Mouse (Mus musculus) limb, embryonic 11.5 days (tissue): ENCODE measurements around the gene Aox4. TPM values are rescaled to one million over a fixed set of nuclear protein-coding genes. Genes with fewer than 3 reads are reported as not detected.

ENCODE experiments used
- ATAC-seq: fragments of 200-750 bp; cut with Nextera tagmentation; 2 replicates; pipeline ENCODE4 v1.8.0; 2017; ENCODE audit warnings: low read depth; ENCODE audit not compliant: insufficient number of reproducible peaks, low FRiP score, low TSS enrichment
- DNase-seq: peaks from one replicate; pipeline ENCODE4 v3.0.0-alpha.2; 2015; ENCODE audit warnings: low spot score
- H3K27ac ChIP-seq: fragments of 300-500 bp; sonication (generic); replicated peaks from 2 replicates; pipeline ENCODE4 v1.5.1; 2014; ENCODE audit warnings: low read depth, mild to moderate bottlenecking, low read length
- H3K27me3 ChIP-seq: fragments of 300-500 bp; sonication (generic); 2 replicates; pipeline ENCODE4 v1.6.1; 2014; ENCODE audit warnings: mild to moderate bottlenecking, low read length, mixed read lengths; ENCODE audit not compliant: control insufficient read depth, insufficient read depth
- H3K36me3 ChIP-seq: fragments of 300-500 bp; sonication (generic); 2 replicates; pipeline ENCODE4 v1.6.1; 2014; ENCODE audit warnings: mild to moderate bottlenecking, low read length, moderate library complexity, mixed read lengths; ENCODE audit not compliant: control insufficient read depth, insufficient read depth
- H3K4me1 ChIP-seq: fragments of 300-500 bp; sonication (generic); 2 replicates; pipeline ENCODE4 v1.6.1; 2014; ENCODE audit warnings: low read length, mixed read lengths; ENCODE audit not compliant: control insufficient read depth, insufficient read depth
- H3K4me2 ChIP-seq: fragments of 300-500 bp; sonication (generic); 2 replicates; pipeline ENCODE4 v1.6.1; 2014; ENCODE audit warnings: low read depth, mild to moderate bottlenecking, moderate library complexity; ENCODE audit not compliant: severe bottlenecking
- H3K4me3 ChIP-seq: fragments of 300-500 bp; sonication (generic); 2 replicates; pipeline ENCODE4 v1.5.1; 2014; ENCODE audit warnings: low read depth, low read length
- H3K9ac ChIP-seq: fragments of 300-500 bp; sonication (generic); 2 replicates; pipeline ENCODE4 v1.6.1; 2014; ENCODE audit warnings: mild to moderate bottlenecking, low read length
- H3K9me3 ChIP-seq: fragments of 300-500 bp; sonication (generic); 2 replicates; pipeline ENCODE4 v1.6.1; 2016; ENCODE audit warnings: low read length; ENCODE audit not compliant: control insufficient read depth
- WGBS: fragments of 180-500 bp; shearing (Covaris S2); extraction: QIAGEN DNeasy Blood & Tissue Kit; methylation state at CpG from one replicate; pipeline ENCODE4 v1.1.7; 2014; 5-methylcytosine and 5-hydroxymethylcytosine counted together
- polyA plus RNA-seq: library from polyadenylated mRNA; unstranded; fragments of >200 nt; fragmentation: Nextera tagmentation; extraction: Ambion mirVana; gene quantifications from 2 replicates; pipeline ENCODE4 v1.2.1, GENCODE M21; 2014

Aox4 gene
- polyA plus RNA-seq, 1 experiment from 2014 or later, result 0.08 TPM

DNA sequence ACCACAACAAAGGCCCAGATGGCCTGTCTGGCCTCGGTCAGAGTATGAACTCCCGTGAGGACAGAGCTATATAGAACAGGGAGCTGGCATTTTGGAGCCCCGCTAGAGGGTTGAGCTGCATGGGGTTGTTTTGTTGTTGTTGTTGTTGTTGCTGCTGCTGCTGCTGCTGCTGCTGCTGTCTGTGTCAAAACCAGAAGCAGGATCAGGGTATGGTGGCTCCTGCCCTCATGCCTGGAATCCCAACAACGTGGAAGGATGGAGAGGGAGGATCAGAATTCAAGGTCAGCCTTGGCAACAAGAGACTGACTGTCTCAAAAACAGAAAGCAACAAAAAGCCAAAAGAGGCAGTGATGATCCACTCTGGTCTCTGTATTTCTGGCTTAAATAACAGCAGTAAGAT is 86.6 kb downstream of the Aox4 start:
- WGBS, result 51% methylated on average over 4 of the region's 4 CpGs

DNA sequence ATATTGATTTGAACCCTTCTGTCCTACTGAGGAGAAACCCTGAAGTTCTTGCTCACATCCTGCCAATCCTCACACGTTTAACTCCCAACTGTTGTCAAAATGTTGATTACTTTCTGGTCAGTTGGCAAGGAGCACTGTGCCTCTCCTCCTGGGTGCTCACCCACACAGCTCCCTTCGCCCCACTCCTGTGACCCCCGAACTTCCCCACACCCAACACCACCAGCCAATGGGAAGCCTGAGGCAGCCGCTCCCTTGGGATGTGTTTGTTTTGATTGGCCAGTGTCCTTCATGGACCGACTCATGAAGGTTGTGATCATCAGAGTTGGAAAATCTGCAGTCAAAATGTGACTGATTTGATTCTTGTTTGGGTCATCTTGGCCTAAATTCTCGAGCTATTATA is 88.2 kb downstream of the Aox4 start:
- H3K9ac ChIP-seq, result no peak overlapping the region
- no peak overlapping the region for H3K27ac ChIP-seq
- DNase-seq, result no peak
- H3K4me3 ChIP-seq, result no peak overlapping the region
- 80% methylated on average over 6 of the region's 6 CpGs for WGBS
- H3K27me3 ChIP-seq, result no peaks in the 10 kb centered on the region
- ATAC-seq, result no peak
- 0 out of 2 replicates have a peak, but pooled peaks cover 2% of the 10 kb centered on the region for H3K4me1 ChIP-seq
- H3K4me2 ChIP-seq, result no peak overlapping the region
- no peaks in the 10 kb centered on the region for H3K9me3 ChIP-seq
- H3K36me3 ChIP-seq, result no peaks in the 10 kb centered on the region

More for the DNA sequence above, 86.6 kb downstream of the Aox4 start:
- ATAC-seq, result no peak
- H3K9me3 ChIP-seq, result no peaks in the 10 kb centered on the region
- no peak overlapping the region for H3K9ac ChIP-seq
- DNase-seq, result no peak
- no peaks in the 10 kb centered on the region for H3K27me3 ChIP-seq
- no peak overlapping the region for H3K4me2 ChIP-seq
- H3K36me3 ChIP-seq, result no peaks in the 10 kb centered on the region
- H3K27ac ChIP-seq, result no peak overlapping the region
- H3K4me1 ChIP-seq, result no peaks in the 10 kb centered on the region
- H3K4me3 ChIP-seq, result no peak overlapping the region

GRCm38 (mm10) chr1:58301073-58301472 is 90.9 kb downstream of the Aox4 start:
- DNase-seq, result no peak
- WGBS, result 90% methylated on average over 7 of the region's 7 CpGs
- ATAC-seq, result no peak

DNA sequence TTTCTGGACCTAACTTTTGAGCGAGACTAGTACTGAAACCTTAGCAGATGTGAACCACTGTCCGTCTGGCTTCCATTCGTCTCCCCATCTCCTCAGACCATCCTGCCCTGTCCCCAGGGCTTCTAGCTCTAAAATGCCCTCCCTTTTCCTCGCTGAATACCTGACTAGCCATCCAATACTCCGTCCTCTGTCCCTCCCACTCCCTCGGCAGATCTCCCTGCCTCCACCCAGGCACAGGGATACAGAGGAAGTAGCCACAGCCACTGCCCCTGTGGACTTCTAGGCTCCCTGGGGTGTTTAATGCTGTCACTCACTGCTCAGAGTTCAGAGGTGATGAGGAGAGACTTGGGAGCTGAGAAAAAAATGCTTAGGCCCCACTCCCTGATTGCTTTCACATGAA is 91.8 kb downstream of the Aox4 start:
- no peak overlapping the region for H3K9ac ChIP-seq
- no peak overlapping the region for H3K27ac ChIP-seq
- H3K4me1 ChIP-seq, result 0 out of 2 replicates have a peak, but pooled peaks cover 5% of the 10 kb centered on the region
- no peaks in the 10 kb centered on the region for H3K36me3 ChIP-seq
- H3K4me3 ChIP-seq, result no peak overlapping the region
- ATAC-seq (no peak), DNase-seq (no peak)
- WGBS, result 73% methylated on average over 6 of the region's 6 CpGs
- H3K4me2 ChIP-seq, result no peak overlapping the region
- no peaks in the 10 kb centered on the region for H3K9me3 ChIP-seq
- no peaks in the 10 kb centered on the region for H3K27me3 ChIP-seq

More at GRCm38 (mm10) chr1:58301073-58301472, 90.9 kb downstream of the Aox4 start:
- H3K9ac ChIP-seq, result no peak overlapping the region
- no peak overlapping the region for H3K4me2 ChIP-seq
- no peaks in the 10 kb centered on the region for H3K9me3 ChIP-seq
- no peaks in the 10 kb centered on the region for H3K27me3 ChIP-seq
- 0 out of 2 replicates have a peak, but pooled peaks cover 5% of the 10 kb centered on the region for H3K4me1 ChIP-seq
- H3K36me3 ChIP-seq, result no peaks in the 10 kb centered on the region
- H3K4me3 ChIP-seq, result no peak overlapping the region
- no peak overlapping the region for H3K27ac ChIP-seq

GRCm38 (mm10) chr1:58303009-58303408 is 92.8 kb downstream of the Aox4 start:
- WGBS, result 87% methylated on average over 6 of the region's 6 CpGs
- Histone ChIP-seq H3K4me1 (0 out of 2 replicates have a peak, but pooled peaks cover 5% of the 10 kb centered on the region), H3K36me3 (no peaks in the 10 kb centered on the region), H3K4me3 (no peak overlapping the region), H3K27me3 (no peaks in the 10 kb centered on the region), H3K27ac (no peak overlapping the region), H3K9ac (no peak overlapping the region), H3K9me3 (no peaks in the 10 kb centered on the region), H3K4me2 (no peak overlapping the region)
- ATAC-seq (no peak), DNase-seq (no peak)

DNA sequence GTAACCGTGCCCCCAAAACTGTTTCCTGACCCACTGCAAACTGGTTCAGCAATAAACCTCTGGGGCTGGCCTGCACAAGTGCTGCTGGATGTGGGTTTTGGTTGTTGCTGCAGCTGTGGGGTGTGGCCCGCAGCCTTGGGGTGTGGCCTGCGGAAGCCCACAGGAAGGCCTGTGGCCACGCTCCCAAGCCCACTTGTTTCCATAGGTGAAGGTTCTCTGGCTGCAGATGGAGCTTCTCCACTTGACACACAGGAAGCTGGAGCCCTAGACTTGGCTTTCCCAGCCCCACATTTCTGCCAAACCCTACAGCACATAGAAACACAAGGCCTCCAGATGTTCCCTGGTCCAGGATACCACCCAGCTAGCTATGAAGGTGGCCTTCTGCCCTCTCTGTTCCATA is 93.5 kb downstream of the Aox4 start:
- no peak overlapping the region for H3K4me3 ChIP-seq
- H3K27me3 ChIP-seq, result no peaks in the 10 kb centered on the region
- ATAC-seq (no peak), DNase-seq (no peak)
- H3K9me3 ChIP-seq, result no peaks in the 10 kb centered on the region
- no peaks in the 10 kb centered on the region for H3K36me3 ChIP-seq
- H3K4me2 ChIP-seq, result no peak overlapping the region
- no peak overlapping the region for H3K9ac ChIP-seq
- 0 out of 2 replicates have a peak, but pooled peaks cover 5% of the 10 kb centered on the region for H3K4me1 ChIP-seq
- WGBS, result 81% methylated on average over 4 of the region's 4 CpGs
- no peak overlapping the region for H3K27ac ChIP-seq

GRCm38 (mm10) chr1:58304296-58304695 is 94.1 kb downstream of the Aox4 start:
- DNase-seq, result no peak
- no peak for ATAC-seq
- 75% methylated on average over 12 of the region's 12 CpGs for WGBS
- H3K27me3 ChIP-seq, result no peaks in the 10 kb centered on the region
- H3K9ac ChIP-seq, result no peak overlapping the region
- H3K4me2 ChIP-seq, result no peak overlapping the region
- no peaks in the 10 kb centered on the region for H3K9me3 ChIP-seq
- H3K36me3 ChIP-seq, result no peaks in the 10 kb centered on the region
- 0 out of 2 replicates have a peak, but pooled peaks cover 5% of the 10 kb centered on the region for H3K4me1 ChIP-seq
- no peak overlapping the region for H3K4me3 ChIP-seq
- H3K27ac ChIP-seq, result no peak overlapping the region

- ATAC-seq, result no peak
- no peak overlapping the region for H3K4me2 ChIP-seq
- no peak for DNase-seq
- H3K27me3 ChIP-seq, result no peaks in the 10 kb centered on the region
- no peak overlapping the region for H3K9ac ChIP-seq
- H3K36me3 ChIP-seq, result no peaks in the 10 kb centered on the region
- 89% methylated on average over 8 of the region's 8 CpGs for WGBS
- H3K27ac ChIP-seq, result no peak overlapping the region
- H3K4me1 ChIP-seq, result 0 out of 2 replicates have a peak, but pooled peaks cover 3% of the 10 kb centered on the region
- no peaks in the 10 kb centered on the region for H3K9me3 ChIP-seq
- H3K4me3 ChIP-seq, result no peak overlapping the region
Observed at GRCm38 (mm10) chr1:58307181-58307580, 97.0 kb downstream of the Aox4 start.

DNA sequence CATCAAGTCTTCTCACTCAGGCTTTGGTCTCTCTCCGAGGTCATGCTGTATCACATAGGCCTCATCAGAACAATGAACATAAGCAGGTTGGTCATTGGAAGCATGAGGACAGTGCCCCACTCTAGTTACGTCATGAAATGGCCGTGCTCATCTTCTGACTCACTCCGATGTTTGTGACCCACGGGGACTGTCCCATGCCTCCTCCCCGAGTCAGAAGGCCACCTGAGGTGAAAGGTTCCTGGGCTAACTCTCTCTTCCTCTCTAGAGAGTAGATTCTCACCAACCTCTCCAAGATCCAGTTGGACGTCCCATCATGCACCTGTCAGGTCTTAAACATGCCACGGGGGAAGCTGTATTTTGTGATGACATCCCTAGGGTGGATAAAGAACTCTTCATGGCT is 98.4 kb downstream of the Aox4 start:
- H3K27me3 ChIP-seq, result no peaks in the 10 kb centered on the region
- 94% methylated on average over 8 of the region's 8 CpGs for WGBS
- 0 out of 2 replicates have a peak, but pooled peaks cover 3% of the 10 kb centered on the region for H3K4me1 ChIP-seq
- DNase-seq (no peak), ATAC-seq (no peak)
- no peak overlapping the region for H3K9ac ChIP-seq
- H3K27ac ChIP-seq, result no peak overlapping the region
- no peaks in the 10 kb centered on the region for H3K9me3 ChIP-seq
- no peak overlapping the region for H3K4me2 ChIP-seq
- no peak overlapping the region for H3K4me3 ChIP-seq
- H3K36me3 ChIP-seq, result no peaks in the 10 kb centered on the region
